Mouse (Mus musculus): ENCODE measurements around the gene Axl.

GRCm38 (mm10) chr7:25766108-25766507, 22.4 kb downstream of the Axl start:
- TF ChIP-seq POLR2A (IDR thresholded peaks at IDR 0.05; ENCODE audit: borderline replicate concordance, extremely low read depth, insufficient read depth, insufficient read length, poor library complexity, severe bottlenecking) (no peak), CTCF (IDR thresholded peaks at IDR 0.05; ENCODE audit: borderline replicate concordance, extremely low read depth, insufficient read depth, insufficient read length) (no peak)
